Mouse (Mus musculus) hindlimb bud, embryonic 11.5 days (tissue): ENCODE data around the gene Pla1a.
"Not testable (repeated sequence)": the region's sequence is repeated elsewhere in the genome, so short reads cannot be mapped to it uniquely, and the experiment has no call there.

Experiments used
- DNase-seq: peaks from one replicate; pipeline ENCODE4 v3.0.0-alpha.2; 2012; ENCODE audit warnings: low read depth, low spot score; ENCODE audit errors: extremely low spot score

The Pla1a gene

DNA sequence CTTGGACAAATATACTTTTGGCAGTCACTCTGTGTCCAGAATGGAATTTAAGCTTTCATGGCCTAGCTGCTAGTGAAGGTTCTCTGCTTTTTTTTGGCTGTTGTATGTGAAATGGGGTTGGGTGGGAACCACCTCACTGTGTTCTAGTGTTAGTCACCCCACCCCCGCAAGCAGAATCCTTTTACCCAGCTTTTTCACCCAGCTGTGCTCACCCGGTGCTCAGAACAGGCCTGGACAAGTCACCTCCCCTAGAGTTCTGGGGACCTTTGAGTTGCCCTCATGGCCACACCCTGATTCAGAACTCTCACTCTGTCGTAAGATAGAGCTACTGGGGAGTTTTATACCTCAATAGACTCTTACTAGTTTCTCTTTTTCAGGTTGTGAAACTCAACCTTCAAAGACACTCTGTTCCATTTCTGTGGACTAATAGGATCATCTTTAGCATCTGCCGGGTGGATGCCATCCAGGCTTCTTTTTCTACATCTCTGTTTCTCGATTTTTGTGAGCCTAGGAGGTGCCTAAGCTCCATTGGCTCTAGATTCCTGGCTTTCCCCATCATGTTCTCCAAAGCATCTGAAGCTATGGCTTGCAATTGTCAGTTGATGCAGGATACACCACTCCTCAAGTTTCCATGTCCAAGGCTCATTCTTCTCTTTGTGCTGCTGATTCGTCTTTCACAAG, 25.8 kb upstream of the Pla1a start:
- DNase-seq: no peak

DNA sequence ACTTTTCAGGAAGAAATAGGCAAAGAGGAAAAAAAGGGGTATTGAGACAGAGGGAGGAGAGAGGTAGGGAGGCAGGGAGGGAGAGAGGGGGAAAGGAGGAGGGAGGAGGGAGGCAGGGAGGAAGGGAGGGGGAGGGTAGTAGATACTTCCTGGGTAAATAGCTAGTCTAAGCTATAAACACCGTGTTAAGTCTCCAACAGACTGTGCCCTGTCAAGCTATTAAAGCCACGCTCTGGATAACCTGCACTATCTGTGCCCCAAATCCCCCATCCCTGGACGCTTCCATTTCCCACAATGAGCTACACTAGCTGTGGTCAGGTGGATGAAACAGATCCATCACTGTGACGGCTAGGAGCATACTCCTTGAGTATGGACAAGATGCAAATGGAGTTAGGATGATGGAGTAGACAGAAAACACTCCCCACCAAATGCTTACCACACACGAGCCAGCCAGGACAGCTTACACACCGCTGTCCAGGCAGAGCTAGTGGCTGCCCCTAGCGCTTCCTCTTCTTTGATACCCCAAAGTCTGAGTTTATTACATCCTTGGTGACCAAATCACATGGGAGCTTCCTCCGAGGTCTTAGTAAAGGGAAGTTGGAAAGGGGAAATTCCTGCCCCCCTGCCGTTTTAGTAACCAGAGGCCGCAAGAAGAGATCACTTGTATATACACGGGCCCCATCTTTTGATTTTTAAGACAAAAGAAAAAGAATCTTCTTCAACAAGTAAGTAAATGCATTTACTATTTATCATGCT, 24.0 kb upstream of the Pla1a start:
- DNase-seq: no peak

DNA sequence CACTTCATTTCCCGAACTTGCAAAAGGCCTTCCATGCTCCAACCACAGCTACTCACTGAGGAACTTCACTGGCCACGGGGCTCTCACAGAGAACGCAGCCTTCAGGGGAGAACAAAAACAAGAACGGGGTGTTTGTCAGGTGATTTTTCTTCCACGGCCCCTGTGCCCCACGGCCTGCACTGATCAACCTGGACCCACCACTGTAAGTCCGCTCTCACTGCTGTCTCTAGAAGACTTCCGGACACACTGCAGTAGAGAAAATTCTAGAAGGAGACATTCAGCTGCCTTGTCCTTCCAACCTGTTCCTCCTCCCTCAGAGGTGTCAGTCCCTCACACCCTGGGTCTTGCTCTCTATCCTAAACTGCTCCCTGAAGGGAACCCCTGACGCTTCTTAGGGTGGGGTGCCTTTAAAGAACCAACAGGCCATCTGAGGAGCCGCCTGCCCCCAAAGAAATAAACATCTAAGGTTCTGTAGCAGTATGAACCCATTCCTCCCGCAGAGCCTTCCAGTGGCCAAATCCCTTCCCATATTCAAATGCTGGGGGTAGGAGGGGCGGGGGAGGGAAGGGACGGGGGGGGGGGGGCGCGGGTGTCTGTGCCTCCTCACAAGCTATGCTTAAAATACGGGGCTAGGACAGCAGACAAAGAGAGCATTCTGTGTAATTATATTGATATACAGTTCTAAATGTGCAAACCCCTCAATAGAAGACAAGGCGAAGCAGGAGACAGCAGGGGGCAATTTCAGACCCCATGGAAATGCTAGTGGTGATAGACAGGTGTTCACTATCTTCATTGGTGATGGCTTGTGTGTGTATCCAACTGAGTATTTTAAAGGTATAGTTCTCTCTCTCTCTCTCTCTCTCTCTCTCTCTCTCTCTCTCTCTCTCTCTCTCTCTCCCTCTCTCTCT, 22.8 kb upstream of the Pla1a start, which contains the start of gene Cd80:
TSS of gene Cd80 (plus strand) at position 51 of the 908 bp plus-strand sequence.
- no peak for DNase-seq

DNA sequence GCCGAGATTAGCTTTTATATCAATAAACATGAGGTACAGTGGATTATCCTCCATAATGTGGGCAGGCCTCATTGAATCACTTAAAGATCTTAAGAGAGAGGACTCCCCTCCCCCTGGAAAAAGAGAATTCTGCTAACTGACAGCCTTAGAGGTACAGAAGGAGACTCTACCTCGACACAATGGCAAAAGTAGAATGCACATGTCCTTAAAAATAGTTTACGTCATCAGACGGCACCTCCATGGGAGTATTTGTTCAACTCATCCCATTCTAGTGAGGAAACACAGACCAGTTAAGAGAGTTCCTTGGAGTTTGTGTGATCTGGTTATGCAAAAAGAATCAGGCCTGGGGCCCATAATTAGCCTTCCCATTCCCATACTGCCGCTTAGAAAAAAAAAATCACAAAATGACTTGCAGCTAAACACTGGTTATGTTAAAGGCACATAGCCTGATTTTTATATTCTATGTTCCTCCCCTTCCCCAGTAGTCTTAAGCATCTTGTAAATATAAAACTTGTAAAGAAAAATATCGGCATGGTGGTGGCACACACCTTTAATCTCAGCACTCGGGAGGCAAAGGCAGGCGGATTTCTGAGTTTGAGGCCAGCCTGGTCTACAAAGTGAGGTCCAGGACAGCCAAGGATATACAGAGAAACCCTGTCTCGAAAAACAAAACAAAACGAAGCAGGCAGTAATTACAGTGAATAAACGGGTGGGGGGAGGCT, 21.7 kb upstream of the Pla1a start:
- DNase-seq: no peak

DNA sequence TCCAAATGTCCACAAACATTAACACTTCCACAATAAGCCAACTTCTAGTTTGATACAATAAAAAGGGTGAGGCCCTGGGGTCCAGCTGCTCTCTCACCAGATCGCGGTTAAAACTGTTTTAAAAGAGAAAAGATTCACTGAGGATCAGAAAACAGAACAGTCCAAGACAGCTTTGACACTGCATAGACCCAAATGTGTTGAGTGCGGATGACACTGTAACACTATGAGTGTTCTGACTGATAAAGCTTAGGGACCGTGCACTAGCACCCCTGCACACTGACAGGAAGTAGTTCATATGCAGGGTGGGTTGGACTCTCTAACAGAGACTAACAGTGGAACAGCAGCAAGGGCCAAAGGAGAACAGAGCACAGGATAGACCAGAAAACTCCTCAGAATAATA, 21.0 kb upstream of the Pla1a start:
- DNase-seq: no peak

DNA sequence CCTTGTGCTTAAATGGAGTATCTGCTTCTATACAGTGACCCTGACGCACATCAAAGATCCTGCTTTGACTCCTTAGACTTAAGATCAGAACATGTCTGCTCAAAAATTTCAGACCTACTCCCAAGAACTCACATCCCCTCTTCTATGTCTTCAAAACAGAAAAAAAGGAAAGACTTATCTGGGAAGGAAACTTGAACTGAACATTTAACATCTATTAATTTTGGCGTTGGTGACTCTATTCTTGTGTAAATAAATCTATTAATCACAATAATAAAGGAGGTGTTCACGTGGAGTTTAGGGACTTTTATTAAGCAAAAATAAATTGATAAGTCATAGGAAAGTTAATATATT, 20.2 kb upstream of the Pla1a start:
- no peak for DNase-seq

DNA sequence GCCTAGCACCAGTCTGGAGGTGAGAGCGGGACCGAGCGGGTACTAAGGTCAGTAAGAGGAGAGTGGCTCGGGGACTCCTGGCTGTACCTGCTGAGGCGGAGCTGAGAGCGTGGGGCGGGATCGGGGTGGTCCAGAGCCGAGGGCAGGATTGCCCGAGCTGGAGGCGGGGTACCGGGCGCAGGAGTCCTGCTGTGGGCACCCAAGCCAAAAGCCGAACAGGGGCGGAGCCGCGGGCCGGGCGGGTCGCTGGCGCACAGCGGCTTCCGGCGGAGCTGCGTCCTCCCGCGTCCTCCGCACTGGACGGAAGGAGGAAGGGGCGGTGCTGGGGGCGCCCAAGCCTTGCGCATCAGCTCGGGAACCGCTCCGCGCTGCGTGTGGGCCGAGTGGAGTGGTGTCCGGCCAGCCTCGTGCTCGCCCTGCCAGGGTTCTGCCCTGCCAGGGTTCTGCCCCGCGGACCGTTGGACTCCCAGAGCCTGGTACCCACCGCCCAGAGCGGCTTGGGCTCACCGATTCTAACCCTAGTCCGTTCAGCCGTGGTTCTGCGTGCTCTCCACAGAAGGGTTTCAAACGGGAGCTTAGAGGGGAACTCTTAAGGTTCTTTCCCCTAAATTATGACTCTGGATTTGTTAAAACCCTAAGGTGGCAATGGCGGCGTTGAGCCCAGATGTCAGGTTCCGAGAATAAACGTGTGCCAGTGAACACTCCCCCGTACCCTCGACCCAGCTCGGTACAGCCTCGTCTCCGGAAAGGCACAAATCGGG, 19.7 kb upstream of the Pla1a start, which contains the start of gene Adprh:
TSS of gene Adprh (minus strand) at position 262 of the 761 bp plus-strand sequence.
- DNase-seq: peak; percentile 57

DNA sequence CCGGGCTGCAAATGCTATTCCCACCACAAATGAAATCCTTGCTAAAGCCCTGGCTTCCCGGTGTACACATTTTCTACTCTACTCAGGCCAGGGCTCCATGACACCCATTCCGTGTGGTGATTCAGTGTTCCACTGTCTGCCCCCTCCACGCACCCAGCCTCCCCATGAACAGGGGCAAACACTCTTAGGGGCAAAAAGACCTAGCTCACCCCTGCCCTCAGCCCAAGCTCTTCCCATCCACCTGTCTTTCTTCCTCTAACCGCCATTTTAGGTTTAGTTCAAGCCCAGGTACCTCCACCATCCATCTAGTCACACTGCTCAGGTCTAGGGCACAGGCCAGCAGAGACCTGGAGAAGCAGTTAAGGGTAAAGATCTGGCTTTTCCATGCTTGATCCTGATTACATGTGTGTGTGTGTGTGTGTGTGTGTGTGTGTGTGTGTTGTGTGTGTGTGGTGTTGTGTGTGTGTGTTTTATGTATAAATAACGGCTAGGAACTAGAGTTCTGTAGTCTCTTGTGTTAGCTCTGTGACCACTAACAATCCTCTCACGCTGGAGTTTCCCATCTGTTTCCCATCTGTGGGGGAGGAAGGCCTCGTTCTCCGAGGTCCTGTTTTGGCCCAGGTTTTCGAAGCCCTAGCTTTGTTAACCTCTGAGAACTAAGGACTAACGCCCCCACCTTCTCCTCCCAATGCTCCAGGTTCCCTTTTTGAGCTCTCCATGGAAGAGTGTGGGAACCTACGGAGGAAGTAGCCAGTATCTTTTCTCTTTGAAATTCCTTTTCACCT, 18.7 kb upstream of the Pla1a start:
- no peak for DNase-seq

DNA sequence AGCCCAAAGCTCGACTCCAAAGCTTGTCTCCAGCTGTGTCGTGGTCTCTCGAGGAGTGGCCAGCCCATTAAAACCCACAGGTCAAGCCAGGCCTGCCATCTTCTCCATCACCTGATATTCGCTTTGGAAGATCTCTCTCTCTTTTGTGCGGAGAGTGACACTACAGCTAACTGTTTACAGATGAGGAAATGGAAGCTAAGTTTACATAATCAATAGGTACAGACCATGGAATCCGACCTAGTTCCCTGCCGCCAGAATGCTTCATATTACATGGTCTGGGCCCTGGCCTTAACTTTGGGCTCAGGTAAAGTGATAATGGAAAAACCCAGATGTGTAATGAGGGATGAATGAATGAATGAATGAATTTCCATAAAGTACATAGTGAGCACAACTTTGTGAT, 17.8 kb upstream of the Pla1a start:
- DNase-seq: no peak

DNA sequence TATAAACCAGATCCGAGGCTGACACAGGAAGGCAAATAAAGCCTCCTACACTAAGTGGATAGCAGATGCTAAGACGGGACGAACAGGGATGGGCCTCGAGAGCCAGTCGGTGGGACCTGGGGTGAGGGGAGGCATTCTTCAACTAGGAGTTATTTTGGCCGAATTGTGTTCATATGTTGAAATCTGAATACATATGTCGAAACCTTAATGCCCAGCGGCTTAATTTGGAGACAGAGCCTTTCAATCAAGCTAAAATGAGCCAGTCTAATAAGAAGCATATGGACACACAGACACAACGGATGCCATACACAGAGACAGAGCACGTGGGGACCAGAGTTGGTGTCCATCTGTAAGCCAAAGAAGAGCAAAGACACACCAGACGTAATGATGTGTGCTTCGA, 15.5 kb upstream of the Pla1a start:
- DNase-seq: no peak

DNA sequence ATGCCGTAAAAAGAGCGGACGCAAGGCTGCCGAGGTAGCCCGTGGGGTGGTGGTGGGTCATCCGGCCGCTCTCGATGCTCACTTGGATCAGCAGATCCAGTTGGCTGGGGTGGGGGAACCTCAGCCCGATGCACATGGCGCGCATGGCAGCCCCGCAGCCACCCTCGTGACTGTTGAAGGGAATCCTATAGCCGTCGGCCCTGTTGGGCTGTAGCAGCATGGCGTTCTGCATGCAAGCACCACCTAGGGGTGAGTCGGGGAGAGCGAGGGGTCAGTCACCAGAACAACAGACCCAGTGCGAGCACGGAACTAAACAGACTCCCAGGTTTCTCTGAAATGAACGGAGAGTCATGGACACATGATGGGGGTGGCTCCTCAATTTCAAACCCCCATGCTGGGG, 14.4 kb upstream of the Pla1a start:
- no peak for DNase-seq

DNA sequence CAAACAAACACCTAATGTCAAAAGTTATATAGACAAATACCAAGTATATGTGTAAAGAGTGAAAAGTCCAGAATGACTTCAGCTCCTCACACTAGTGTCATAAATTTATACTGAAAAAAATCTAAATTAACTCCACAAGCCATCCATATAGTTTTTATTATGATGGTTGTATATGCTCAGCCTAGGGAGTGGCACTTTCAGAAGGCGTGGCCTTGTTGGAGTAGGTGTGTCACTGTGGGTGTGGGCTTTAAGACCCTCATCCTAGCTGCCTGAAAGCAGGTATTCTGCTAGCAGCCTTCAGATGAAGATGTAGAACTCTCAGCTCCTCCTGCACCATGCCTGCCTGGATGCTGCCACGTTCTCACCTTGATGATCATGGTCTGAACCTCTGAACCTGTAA, 13.2 kb upstream of the Pla1a start:
- DNase-seq: not testable (repeated sequence)

DNA sequence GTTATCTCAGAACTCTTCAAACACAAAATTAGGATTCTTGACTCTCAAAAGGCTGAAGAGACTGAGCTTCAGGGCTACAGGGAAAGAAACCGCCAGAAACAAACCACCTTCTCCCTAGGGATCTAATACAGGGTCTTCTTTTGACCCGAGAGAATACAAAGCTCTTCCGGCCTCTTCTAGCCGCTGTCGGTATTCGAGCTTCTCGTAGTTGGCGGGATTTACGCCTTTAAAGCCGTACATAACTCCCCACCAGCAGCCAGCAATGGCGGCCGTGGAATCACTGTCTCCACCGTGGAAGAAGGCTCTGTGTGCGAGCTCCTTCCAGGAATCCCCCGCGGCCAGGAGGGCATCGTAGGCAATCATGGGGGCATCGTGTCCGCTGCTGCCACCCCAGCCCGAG, 12.6 kb upstream of the Pla1a start:
- DNase-seq: no peak

DNA sequence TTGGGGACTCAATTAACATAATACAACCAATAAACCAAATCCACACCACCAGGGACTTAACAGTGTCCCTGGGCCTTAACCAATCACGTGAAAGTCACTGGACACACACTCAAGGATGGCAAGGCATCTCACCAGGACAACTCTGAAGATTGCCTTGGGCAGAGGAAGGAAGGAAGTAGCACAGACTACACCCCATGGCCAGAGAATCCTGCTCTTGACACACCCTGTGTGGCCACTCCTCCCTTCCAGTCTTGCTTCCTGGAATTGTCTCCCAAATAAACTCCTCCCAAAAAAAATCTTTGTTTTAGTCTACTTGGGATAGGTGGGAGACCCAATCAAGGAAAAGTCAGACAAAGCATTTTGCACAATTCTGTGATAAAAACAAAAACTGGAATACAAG, 12.1 kb upstream of the Pla1a start:
- DNase-seq: no peak

DNA sequence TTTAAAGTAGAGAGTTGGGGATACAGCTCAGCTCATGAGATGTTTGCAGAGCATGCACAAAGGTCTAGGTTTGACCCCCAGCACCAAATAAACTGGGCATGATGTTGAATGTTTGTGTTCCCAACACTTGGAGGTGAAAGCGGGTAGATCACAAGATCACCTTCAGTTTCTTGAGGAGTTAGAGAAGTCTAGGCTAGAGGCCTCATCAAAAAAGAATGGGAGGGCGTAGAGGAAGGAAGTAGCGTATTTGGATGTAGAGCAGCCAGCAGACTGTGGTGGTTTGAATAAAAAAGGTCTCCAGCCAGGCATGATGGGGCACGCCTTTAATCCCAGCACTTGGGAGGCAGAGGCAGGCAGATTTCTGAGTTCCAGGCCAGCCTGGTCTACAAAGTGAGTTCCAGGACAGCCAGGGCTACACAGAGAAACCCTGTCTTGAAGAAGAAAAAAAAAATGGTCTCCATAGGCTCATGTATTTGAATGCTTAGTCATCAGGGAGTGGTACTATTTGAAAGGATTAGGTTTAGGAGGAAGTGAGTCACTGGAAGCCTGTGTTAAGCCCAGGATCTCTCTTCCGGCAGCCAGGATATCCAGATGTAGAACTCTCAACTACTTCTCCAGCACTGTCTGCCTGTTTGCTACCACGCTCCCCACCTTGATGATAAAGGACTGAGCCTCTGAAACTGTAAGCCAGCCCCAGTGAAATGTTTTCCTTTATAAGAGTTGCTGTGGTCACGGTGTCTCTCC, 10.9 kb upstream of the Pla1a start:
- no peak for DNase-seq

DNA sequence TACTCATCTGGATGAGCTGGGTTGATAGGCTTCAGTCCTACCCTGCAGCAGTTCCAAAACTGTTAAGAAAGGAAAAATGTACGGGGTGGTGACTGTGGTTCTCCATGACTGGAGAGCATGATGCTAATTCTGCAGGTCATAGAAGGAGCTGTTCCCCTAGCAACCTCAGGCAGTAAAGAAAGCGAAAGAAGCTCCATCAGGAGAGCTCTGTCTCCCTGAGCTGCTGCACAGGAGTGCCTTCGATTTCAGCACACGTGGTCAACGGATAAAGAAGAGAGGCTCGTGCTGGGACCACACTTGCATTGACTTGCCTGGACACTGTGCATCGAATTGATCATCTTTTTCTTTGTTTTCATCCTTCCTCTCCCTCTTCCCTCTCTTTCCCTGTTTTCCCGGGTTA, 9.3 kb upstream of the Pla1a start:
- DNase-seq: no peak

DNA sequence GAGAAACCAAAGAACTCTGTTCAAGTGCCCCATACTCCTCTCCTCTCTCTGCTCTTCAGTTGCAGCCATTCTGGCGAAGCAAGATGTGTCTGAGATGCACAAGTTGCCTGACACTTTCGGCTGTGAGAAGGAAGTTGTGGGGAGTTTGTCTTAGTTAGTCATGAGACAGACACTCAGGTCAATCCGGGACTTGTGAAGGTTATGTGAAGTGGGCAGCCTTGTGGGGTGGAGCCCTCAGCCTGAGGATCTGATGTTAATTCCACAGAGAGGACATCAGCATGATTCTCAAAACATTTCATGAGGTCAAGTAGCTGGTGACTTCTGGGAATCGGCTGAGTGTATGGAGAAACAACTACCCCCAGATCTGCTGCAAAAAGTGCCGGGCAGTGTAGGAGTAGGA, 8.7 kb upstream of the Pla1a start:
- no peak for DNase-seq

DNA sequence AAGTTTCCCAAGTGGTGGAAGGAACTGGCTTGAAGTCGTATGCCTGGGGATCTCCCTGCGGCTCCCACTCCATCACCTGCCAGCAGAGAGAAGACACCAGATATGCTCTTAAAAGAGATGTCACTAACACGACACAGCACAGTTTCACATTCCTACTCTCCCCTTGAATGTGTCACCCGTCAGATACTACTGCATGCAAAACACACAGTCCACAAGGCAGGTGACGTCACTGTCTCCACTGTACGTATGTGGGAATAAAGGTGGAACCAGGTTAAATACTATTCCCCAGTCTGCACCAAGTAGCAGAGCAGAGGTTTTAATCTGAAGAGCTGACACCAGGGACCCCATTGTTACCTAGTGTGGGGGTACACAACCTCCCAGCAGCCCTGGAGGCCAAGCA, 7.5 kb upstream of the Pla1a start:
- no peak for DNase-seq

DNA sequence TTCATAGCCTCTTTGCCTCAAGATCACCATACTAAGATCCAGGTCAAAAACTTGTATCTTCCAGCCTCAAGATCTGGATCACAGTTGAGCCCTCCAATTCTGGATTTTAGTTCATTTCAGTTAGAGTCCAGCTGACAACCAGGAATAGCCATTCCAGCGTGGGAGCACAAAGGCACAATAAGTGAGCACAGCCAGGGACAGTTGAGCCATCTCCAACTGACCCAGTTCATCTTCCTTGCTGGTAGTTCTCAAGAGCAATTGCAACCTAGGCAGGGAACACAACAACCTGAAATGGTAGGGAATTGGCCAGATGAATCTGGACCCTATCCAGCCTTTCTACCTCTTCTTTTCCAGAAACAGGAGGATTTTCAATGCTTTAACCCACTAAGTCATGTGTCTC, 6.2 kb upstream of the Pla1a start:
- no peak for DNase-seq
